Mouse (Mus musculus) intestine, embryonic 16.5 days (tissue): ENCODE data around the gene Cdk1. TPM values are rescaled to one million over a fixed set of nuclear protein-coding genes. Genes with fewer than 3 reads are reported as not detected.
A peak's percentile ranks its signal among the peaks of the same experiment; 100 is the strongest.

Experiments used
- ATAC-seq: fragments of 200-750 bp; cut with Nextera tagmentation; 2 replicates; pipeline ENCODE4 v1.8.0; 2017; ENCODE audit warnings: moderate TSS enrichment, moderate library complexity
- H3K27ac ChIP-seq: fragments of 300-500 bp; sonication (generic); 2 replicates; pipeline ENCODE4 v1.5.1; 2014; ENCODE audit warnings: mild to moderate bottlenecking, low read length
- H3K27me3 ChIP-seq: fragments of 300-500 bp; sonication (generic); replicated peaks from 2 replicates; pipeline ENCODE4 v1.6.1; 2014; ENCODE audit warnings: low read length, control low read depth, mixed read lengths; ENCODE audit not compliant: control insufficient read depth, insufficient read depth
- H3K36me3 ChIP-seq: fragments of 300-500 bp; sonication (generic); 2 replicates; pipeline ENCODE4 v1.6.1; 2014; ENCODE audit warnings: low read length, control low read depth; ENCODE audit not compliant: control insufficient read depth, insufficient read depth
- H3K4me1 ChIP-seq: fragments of 300-500 bp; sonication (generic); 2 replicates; pipeline ENCODE4 v1.6.1; 2014; ENCODE audit warnings: low read length, control low read depth, mixed read lengths; ENCODE audit not compliant: control insufficient read depth, insufficient read depth
- H3K4me2 ChIP-seq: fragments of 300-500 bp; sonication (generic); 2 replicates; pipeline ENCODE4 v1.6.1; 2014; ENCODE audit warnings: low read depth, low read length, control low read depth
- H3K4me3 ChIP-seq: fragments of 300-500 bp; sonication (generic); 2 replicates; pipeline ENCODE4 v1.5.1; 2014; ENCODE audit warnings: mild to moderate bottlenecking, low read length
- H3K9ac ChIP-seq: fragments of 300-500 bp; sonication (generic); 2 replicates; pipeline ENCODE4 v1.6.1; 2014; ENCODE audit warnings: low read depth, low read length
- H3K9me3 ChIP-seq: fragments of 300-500 bp; sonication (generic); 2 replicates; pipeline ENCODE4 v1.6.1; 2016; ENCODE audit warnings: low read length, control low read depth; ENCODE audit not compliant: control insufficient read depth
- WGBS: fragments of 180-500 bp; shearing (Covaris S2); extraction: QIAGEN DNeasy Blood & Tissue Kit; methylation state at CpG from one replicate; pipeline ENCODE4 v1.1.7; 2014; 5-methylcytosine and 5-hydroxymethylcytosine counted together
- polyA plus RNA-seq: library from polyadenylated mRNA; unstranded; fragments of >200 nt; fragmentation: Nextera tagmentation; extraction: Ambion mirVana; gene quantifications from 2 replicates; pipeline ENCODE4 v1.2.1, GENCODE M21; 2015

Cdk1 gene
- polyA plus RNA-seq, 1 experiment from 2014 or later, result 377 TPM

DNA sequence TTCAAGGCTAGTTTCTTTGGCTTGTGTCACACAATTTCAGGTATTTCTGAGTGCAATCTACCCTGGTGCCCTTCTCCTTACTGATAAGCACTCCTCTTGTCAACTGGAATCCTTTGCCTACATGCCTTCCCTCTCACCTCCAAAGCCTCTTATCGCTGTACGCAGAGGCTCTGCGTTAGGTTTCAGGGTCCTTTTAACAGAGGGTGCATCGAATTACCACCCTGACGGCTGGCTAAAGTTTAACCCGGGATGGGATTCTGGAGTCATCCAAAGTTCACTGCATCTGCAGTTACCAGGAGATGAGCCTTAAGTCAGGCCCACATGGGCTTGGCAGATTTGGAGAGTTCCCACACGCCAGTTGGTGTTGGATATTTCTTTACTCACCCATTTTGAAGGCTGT, 47.1 kb downstream of the Cdk1 start:
- Histone ChIP-seq H3K4me1 (peaks cover 9% of the 10 kb centered on the region), H3K36me3 (no peaks in the 10 kb centered on the region), H3K27ac (peak overlapping the region; percentile 56), H3K4me3 (no peak overlapping the region), H3K9me3 (no peaks in the 10 kb centered on the region), H3K4me2 (peak overlapping the region; percentile 37), H3K9ac (no peak overlapping the region), H3K27me3 (no peaks in the 10 kb centered on the region)
- 31% methylated on average over 7 of the region's 7 CpGs for WGBS
- ATAC-seq, result peak; percentile 93

DNA sequence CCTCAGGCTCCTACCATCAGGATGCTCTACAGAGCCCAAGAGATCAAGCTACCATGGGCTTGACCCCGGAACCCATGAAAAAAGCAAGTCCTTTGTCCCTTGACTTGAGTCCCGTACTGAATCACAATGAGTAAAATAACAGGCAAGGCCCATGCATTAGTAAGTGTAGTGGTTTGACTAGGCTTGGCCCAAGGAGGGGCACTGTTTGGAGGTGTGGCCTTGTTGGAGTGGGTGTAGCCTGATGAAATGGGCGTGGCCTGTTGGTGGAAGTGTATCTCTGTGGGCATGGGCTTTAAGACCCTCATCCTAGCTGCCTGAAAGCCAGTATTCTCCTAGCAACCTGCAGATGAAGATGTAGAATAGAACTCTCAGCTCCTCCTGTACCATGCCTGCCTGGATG, 47.9 kb downstream of the Cdk1 start:
- 68% methylated on average over 3 of the region's 3 CpGs for WGBS
- Histone ChIP-seq H3K4me2 (no peak overlapping the region), H3K4me3 (no peak overlapping the region), H3K4me1 (peaks cover 9% of the 10 kb centered on the region), H3K9me3 (no peaks in the 10 kb centered on the region), H3K9ac (no peak overlapping the region), H3K36me3 (no peaks in the 10 kb centered on the region), H3K27me3 (no peaks in the 10 kb centered on the region), H3K27ac (peak overlapping the region; percentile 56; the same call in 1 of the 2 replicates)
- ATAC-seq, result peak; percentile 32

DNA sequence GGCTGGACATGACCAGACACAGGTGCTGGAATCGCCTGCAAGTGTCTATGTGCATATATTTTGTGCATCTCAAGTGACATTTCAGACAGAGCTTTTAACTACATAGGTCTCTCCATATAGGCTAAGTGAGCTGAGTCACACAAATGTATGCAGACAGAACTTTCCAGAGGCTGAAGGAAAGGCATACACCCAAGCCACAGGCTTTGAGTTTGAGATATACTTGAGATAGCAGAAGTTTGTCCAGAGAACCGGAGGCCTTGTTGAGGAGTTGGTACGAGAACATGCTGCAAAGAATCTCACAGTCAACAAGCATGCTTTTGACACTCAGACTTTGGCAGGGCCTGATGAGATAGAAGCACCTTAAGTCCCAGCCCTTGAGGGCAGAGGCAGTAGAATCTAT, 50.1 kb downstream of the Cdk1 start:
- no peak overlapping the region for H3K9ac ChIP-seq
- no peak overlapping the region for H3K4me3 ChIP-seq
- no peak for ATAC-seq
- H3K9me3 ChIP-seq, result no peaks in the 10 kb centered on the region
- no peak overlapping the region for H3K4me2 ChIP-seq
- no peaks in the 10 kb centered on the region for H3K27me3 ChIP-seq
- 88% methylated on average over 3 of the region's 3 CpGs for WGBS
- H3K4me1 ChIP-seq, result peaks cover 9% of the 10 kb centered on the region
- H3K27ac ChIP-seq, result no peak overlapping the region
- no peaks in the 10 kb centered on the region for H3K36me3 ChIP-seq

DNA sequence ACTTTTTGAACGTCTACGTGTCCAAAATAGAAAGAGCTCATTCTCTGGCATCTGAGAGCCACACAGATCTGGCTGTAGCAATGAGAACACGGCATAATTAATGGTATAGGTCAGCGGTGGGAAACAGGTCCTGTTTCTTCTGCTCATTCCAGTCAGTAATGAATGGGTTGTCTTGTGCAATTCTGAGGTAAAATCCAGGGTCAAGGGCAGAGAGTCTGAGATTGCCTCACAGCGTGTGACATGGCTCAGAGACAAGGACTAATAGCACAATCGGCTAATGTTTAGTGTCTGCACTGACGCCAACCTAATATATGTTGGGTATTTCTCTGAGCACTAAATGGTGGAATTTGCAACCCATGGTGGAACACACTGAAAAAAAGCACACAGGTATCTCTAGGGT, 52.8 kb downstream of the Cdk1 start:
- H3K36me3 ChIP-seq, result no peaks in the 10 kb centered on the region
- ATAC-seq, result no peak
- H3K4me3 ChIP-seq, result no peak overlapping the region
- H3K27me3 ChIP-seq, result no peaks in the 10 kb centered on the region
- no peaks in the 10 kb centered on the region; the same call in 1 of the 2 replicates for H3K4me1 ChIP-seq
- no peak overlapping the region for H3K9ac ChIP-seq
- no peaks in the 10 kb centered on the region for H3K9me3 ChIP-seq
- 70% methylated on average over 7 of the region's 7 CpGs for WGBS
- H3K27ac ChIP-seq, result no peak overlapping the region
- H3K4me2 ChIP-seq, result no peak overlapping the region

DNA sequence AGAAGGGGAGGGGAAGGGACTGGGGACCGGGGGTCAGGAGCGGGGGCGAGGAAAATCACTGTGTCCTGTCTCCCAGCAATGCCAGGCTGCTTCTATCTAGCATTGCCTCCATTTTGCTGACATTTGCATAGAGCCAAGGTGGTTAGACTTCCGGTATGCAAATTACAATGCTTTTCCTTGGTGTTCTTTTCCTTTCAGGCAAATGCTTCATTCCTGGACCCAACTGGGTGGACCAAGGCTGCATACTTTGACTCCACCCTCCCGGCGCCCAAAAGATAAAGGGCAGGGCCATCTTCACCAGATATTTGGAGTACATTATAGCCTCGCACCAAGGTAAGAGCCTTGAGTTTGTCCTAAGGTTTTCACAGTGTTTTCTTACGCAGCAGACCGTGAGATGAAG, 56.8 kb downstream of the Cdk1 start:
- H3K9me3 ChIP-seq, result no peaks in the 10 kb centered on the region
- 81% methylated on average over 9 of the region's 9 CpGs for WGBS
- H3K4me1 ChIP-seq, result no peaks in the 10 kb centered on the region
- no peak overlapping the region for H3K9ac ChIP-seq
- H3K4me3 ChIP-seq, result no peak overlapping the region
- no peak overlapping the region for H3K4me2 ChIP-seq
- no peak overlapping the region for H3K27ac ChIP-seq
- no peaks in the 10 kb centered on the region for H3K27me3 ChIP-seq
- no peaks in the 10 kb centered on the region for H3K36me3 ChIP-seq
- ATAC-seq, result no peak

- H3K9me3 ChIP-seq, result no peaks in the 10 kb centered on the region
- WGBS, result 93% methylated on average over 8 of the region's 8 CpGs
- H3K4me2 ChIP-seq, result no peak overlapping the region
- no peaks in the 10 kb centered on the region for H3K4me1 ChIP-seq
- ATAC-seq, result no peak
- H3K9ac ChIP-seq, result no peak overlapping the region
- no peak overlapping the region for H3K4me3 ChIP-seq
- H3K27ac ChIP-seq, result no peak overlapping the region
- no peaks in the 10 kb centered on the region for H3K27me3 ChIP-seq
- no peaks in the 10 kb centered on the region for H3K36me3 ChIP-seq
These were observed 62.0 kb downstream of the Cdk1 start for GRCm38 (mm10) chr10:69290736-69291135.

DNA sequence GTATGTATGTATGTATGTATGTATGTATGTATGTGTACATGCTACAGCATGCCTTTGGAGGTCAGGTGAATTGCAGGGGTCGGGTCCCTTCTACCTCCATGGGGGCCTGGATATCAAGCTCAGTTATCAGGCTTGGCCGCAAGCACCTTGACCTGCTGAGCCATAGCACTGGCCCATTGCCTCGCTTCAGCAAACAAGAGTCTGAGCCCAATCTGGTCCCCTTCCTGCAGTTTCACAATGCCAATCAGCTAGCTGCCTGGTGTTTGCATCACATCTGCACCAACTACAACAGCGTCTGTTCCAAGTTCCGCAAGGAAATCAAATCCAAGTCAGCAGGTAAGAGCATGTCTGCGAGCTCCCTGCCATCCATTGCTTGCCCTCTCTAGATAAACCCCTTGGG, 64.0 kb downstream of the Cdk1 start:
- H3K9ac ChIP-seq, result no peak overlapping the region
- no peak overlapping the region for H3K4me2 ChIP-seq
- no peaks in the 10 kb centered on the region for H3K27me3 ChIP-seq
- no peaks in the 10 kb centered on the region for H3K36me3 ChIP-seq
- H3K4me1 ChIP-seq, result no peaks in the 10 kb centered on the region
- WGBS, result 90% methylated on average over 6 of the region's 6 CpGs
- H3K4me3 ChIP-seq, result no peak overlapping the region
- ATAC-seq, result no peak
- H3K9me3 ChIP-seq, result no peaks in the 10 kb centered on the region
- no peak overlapping the region for H3K27ac ChIP-seq

DNA sequence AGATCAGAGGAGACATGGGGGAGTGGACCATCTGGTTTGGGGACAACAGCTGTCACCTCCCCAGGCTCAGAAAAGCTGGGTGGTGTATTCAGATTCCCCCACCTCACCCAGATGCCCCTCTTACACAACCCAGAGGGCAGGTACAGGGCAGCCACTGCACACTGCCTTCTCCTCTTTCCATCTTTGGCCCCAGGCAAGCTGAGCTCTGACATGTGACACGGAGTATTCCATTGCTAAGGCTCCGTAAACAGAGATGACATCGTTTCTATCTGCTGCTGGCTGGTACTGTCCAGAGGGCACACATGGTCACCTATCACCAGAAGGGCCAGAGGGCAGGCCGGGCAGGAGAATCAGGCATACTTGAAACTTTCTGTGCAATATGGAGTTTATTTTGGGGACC, 64.7 kb downstream of the Cdk1 start:
- H3K4me3 ChIP-seq, result no peak overlapping the region
- ATAC-seq, result no peak
- H3K9ac ChIP-seq, result no peak overlapping the region
- H3K36me3 ChIP-seq, result no peaks in the 10 kb centered on the region
- H3K27ac ChIP-seq, result no peak overlapping the region
- no peak overlapping the region for H3K4me2 ChIP-seq
- H3K9me3 ChIP-seq, result no peaks in the 10 kb centered on the region
- H3K4me1 ChIP-seq, result no peaks in the 10 kb centered on the region
- no peaks in the 10 kb centered on the region for H3K27me3 ChIP-seq
- 82% methylated on average over 4 of the region's 4 CpGs for WGBS

- no peaks in the 10 kb centered on the region for H3K36me3 ChIP-seq
- 93% methylated on average over 3 of the region's 3 CpGs for WGBS
- ATAC-seq, result no peak
These were observed 65.8 kb downstream of the Cdk1 start for GRCm38 (mm10) chr10:69286939-69287338.

More at GRCm38 (mm10) chr10:69286939-69287338, 65.8 kb downstream of the Cdk1 start:
- Histone ChIP-seq H3K4me1 (no peaks in the 10 kb centered on the region), H3K27me3 (no peaks in the 10 kb centered on the region), H3K4me2 (no peak overlapping the region), H3K4me3 (no peak overlapping the region), H3K9me3 (no peaks in the 10 kb centered on the region), H3K9ac (no peak overlapping the region), H3K27ac (no peak overlapping the region)
